Mouse (Mus musculus) olfactory bulb, adult 2 months (tissue): ENCODE measurements around the gene Dhcr24.

Experiments used
- CTCF ChIP-seq: fragments of 200-500 bp; IDR thresholded peaks from 2 replicates; pipeline ENCODE4 v1.5.1; 2012; ENCODE audit warnings: low read depth, mild to moderate bottlenecking, low read length, moderate library complexity; ENCODE audit not compliant: insufficient read depth
- POLR2A ChIP-seq: fragments of 200-500 bp; IDR thresholded peaks from 2 replicates; pipeline ENCODE4 v1.6.1; 2012; ENCODE audit warnings: mild to moderate bottlenecking, low read depth, low read length, moderate library complexity; ENCODE audit not compliant: insufficient read depth

- TF ChIP-seq CTCF (no peak), POLR2A (no peak)
Observed at GRCm38 (mm10) chr4:106539756-106540155, 21.1 kb upstream of the Dhcr24 start.
